In the genomic region with DNA sequence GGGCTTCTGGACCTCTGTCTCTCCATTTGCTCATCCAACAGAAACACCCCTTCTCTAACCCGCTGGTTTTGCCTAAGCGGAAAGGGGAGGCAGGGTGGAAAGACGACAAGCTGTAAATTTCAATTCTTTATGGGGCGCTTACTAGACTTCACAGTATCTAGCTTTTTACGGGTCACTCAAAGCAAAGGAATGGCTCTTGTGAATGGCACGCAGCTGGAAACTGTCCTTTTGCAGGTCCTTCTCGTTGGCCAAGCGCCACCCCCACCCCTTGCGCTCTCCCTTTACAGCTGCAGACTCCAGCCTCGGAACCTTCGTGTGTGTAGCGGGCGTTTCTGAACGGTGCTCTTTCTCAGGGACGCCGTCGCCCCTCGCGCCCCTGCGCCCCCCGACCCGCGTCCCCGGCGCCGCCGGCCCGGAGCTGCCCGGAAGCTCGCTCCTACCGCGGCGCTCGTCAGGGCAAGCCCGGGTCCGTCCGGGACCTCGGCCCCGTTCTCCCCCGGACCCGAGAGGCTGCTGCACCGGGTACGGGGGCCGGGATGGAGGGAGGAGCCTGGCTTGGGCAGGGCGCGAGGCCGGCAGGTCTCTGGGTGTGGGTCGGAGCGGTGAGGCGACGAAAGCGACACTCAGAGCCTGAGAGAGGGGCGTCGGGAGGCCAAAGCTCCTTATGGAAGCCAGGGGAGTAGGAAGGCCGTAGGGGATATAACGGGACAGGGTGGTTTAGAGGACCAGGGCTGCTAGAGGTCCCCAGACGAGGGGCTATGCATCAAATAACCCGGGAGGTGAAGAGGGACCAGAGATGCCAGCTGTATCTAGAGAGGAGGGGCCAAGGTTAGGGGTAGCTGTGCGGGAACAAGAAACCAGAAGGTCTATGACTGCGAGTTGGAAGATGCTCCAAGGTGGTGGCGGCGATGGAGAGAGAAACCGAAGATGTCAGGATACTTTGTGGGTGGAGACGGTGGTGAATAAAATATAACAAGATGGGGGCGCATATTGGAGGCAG, we compare ENCODE assay signal across 8 mouse cellular contexts. TPM values are rescaled to one million over a fixed set of nuclear protein-coding genes. Genes with fewer than 3 reads are reported as not detected.
DNase-seq lines count a peak whose midpoint lies in the region; ATAC-seq and TF ChIP-seq lines count a peak whose summit lies in the region.

A gene (plus strand): TSS at position 346 of the 1,000 bp plus-strand sequence.

- no peaks in the 10 kb centered on the region for H3K4me1 ChIP-seq in embryonic fibroblast, embryonic 13.5 days (ENCODE audit: control insufficient read depth, insufficient read depth, low read length)
- peaks cover 35% of the 10 kb centered on the region for H3K4me1 ChIP-seq in heart, embryonic 12.5 days (replicated peaks)
- H3K4me1 ChIP-seq in kidney, embryonic 16.5 days (ENCODE audit: insufficient read depth, low read length), result peaks cover 30% of the 10 kb centered on the region
- peaks cover 24% of the 10 kb centered on the region for H3K4me1 ChIP-seq in liver, embryonic 12.5 days
- H3K4me1 ChIP-seq in stomach, embryonic 16.5 days (ENCODE audit: control insufficient read depth, insufficient read depth, low read length), result peaks cover 24% of the 10 kb centered on the region

- peaks cover 49% of the 10 kb centered on the region for H3K27me3 ChIP-seq in heart, embryonic 12.5 days (replicated peaks)
- H3K27me3 ChIP-seq in kidney, embryonic 16.5 days (ENCODE audit: insufficient read depth, low read length), result peaks cover 41% of the 10 kb centered on the region
- peaks cover 81% of the 10 kb centered on the region for H3K27me3 ChIP-seq in liver, embryonic 12.5 days (replicated peaks)
- H3K27me3 ChIP-seq in stomach, embryonic 16.5 days (ENCODE audit: control insufficient read depth, insufficient read depth, low read length), result peaks cover 40% of the 10 kb centered on the region

- H3K36me3 ChIP-seq in heart, embryonic 12.5 days, result no peaks in the 10 kb centered on the region
- no peaks in the 10 kb centered on the region for H3K36me3 ChIP-seq in kidney, embryonic 16.5 days (ENCODE audit: insufficient read depth, low read length)
- H3K36me3 ChIP-seq in liver, embryonic 12.5 days, result no peaks in the 10 kb centered on the region
- no peaks in the 10 kb centered on the region for H3K36me3 ChIP-seq in stomach, embryonic 16.5 days (ENCODE audit: control insufficient read depth, insufficient read depth, low read length)

- no peaks in the 10 kb centered on the region for H3K9me3 ChIP-seq in heart, embryonic 12.5 days (replicated peaks)
- no peaks in the 10 kb centered on the region for H3K9me3 ChIP-seq in kidney, embryonic 16.5 days (ENCODE audit: low read length)
- H3K9me3 ChIP-seq in liver, embryonic 12.5 days (replicated peaks), result no peaks in the 10 kb centered on the region
- H3K9me3 ChIP-seq in stomach, embryonic 16.5 days (replicated peaks; ENCODE audit: control insufficient read depth, low read length), result no peaks in the 10 kb centered on the region

- DNase-seq in B cell, adult 2 months, result peak; percentile 73 to 79
- peak; percentile 78 to 87 for DNase-seq in adrenal gland, postnatal 36 days
- peak; percentile 83 for DNase-seq in naive thymus-derived CD4-positive, alpha-beta T cell, adult 2 months (ENCODE audit: low read depth)

- peak within 1 kb of the TSS; percentile 88 for H3K9ac ChIP-seq in heart, embryonic 12.5 days
- peak within 1 kb of the TSS; percentile 90 for H3K9ac ChIP-seq in kidney, embryonic 16.5 days (replicated peaks; ENCODE audit: low read length)
- H3K9ac ChIP-seq in liver, embryonic 12.5 days, result peak within 1 kb of the TSS; percentile 71
- H3K9ac ChIP-seq in stomach, embryonic 16.5 days (ENCODE audit: low read length), result peak within 1 kb of the TSS; percentile 94

- peak within 1 kb of the TSS; percentile 61 for H3K4me3 ChIP-seq in embryonic fibroblast, embryonic 13.5 days (ENCODE audit: insufficient read depth, low read length)
- peak within 1 kb of the TSS; percentile 91 for H3K4me3 ChIP-seq in heart, embryonic 12.5 days
- peak within 1 kb of the TSS; percentile 75 for H3K4me3 ChIP-seq in kidney, embryonic 16.5 days (ENCODE audit: low read length)
- H3K4me3 ChIP-seq in liver, embryonic 12.5 days, result peak within 1 kb of the TSS; percentile 66
- peak within 1 kb of the TSS; percentile 65 for H3K4me3 ChIP-seq in stomach, embryonic 16.5 days (replicated peaks; ENCODE audit: low read length)

- 2% methylated on average over 65 of the region's 65 CpGs for WGBS in heart, embryonic 12.5 days
- WGBS in kidney, embryonic 16.5 days, result under 1% methylated on average over 65 of the region's 65 CpGs
- 1% methylated on average over 65 of the region's 65 CpGs for WGBS in liver, embryonic 12.5 days (ENCODE audit: insufficient replicate concordance)
- 2% methylated on average over 65 of the region's 65 CpGs for WGBS in stomach, embryonic 16.5 days

- peak; percentile 78 for TF ChIP-seq POLR2A in embryonic fibroblast, embryonic 13.5 days (IDR thresholded peaks at IDR 0.05; ENCODE audit: low read depth, low read length)

- ATAC-seq in heart, embryonic 12.5 days (ENCODE audit: insufficient number of reproducible peaks, low FRiP score), result peak; percentile 82
- peak; percentile 82 for ATAC-seq in kidney, embryonic 16.5 days (ENCODE audit: low FRiP score, low TSS enrichment)
- ATAC-seq in liver, embryonic 12.5 days, result peak; percentile 66
- peak; percentile 76 for ATAC-seq in stomach, embryonic 16.5 days (ENCODE audit: insufficient read depth, low FRiP score)

- TF ChIP-seq CTCF in embryonic fibroblast, embryonic 13.5 days (IDR thresholded peaks at IDR 0.05; ENCODE audit: borderline replicate concordance, insufficient read depth, low read length), result no peak

- H3K27ac ChIP-seq in embryonic fibroblast, embryonic 13.5 days (ENCODE audit: insufficient read depth, low read length), result peak within 1 kb of the TSS; percentile 21
- H3K27ac ChIP-seq in heart, embryonic 12.5 days (ENCODE audit: poor library complexity, severe bottlenecking), result no peak within 1 kb of the TSS
- peak within 1 kb of the TSS; percentile 90 for H3K27ac ChIP-seq in kidney, embryonic 16.5 days (ENCODE audit: low read length)
- H3K27ac ChIP-seq in liver, embryonic 12.5 days, result no peak within 1 kb of the TSS
- H3K27ac ChIP-seq in stomach, embryonic 16.5 days (ENCODE audit: low read length), result peak within 1 kb of the TSS; percentile 64

- peak within 1 kb of the TSS; percentile 88 for H3K4me2 ChIP-seq in heart, embryonic 12.5 days
- peak within 1 kb of the TSS; percentile 93 for H3K4me2 ChIP-seq in kidney, embryonic 16.5 days (replicated peaks; ENCODE audit: low read depth, low read length)
- H3K4me2 ChIP-seq in liver, embryonic 12.5 days, result peak within 1 kb of the TSS; percentile 81
- H3K4me2 ChIP-seq in stomach, embryonic 16.5 days (ENCODE audit: low read depth, low read length), result peak within 1 kb of the TSS; percentile 85

RNA-seq across cellular contexts. Expression of the gene that starts here (rescaled TPM):
- total RNA-seq in adrenal gland, postnatal 36 days (2021), result 1 to 10 TPM; 6.4 to 9.3 TPM
- 11.8 and 18.1 TPM in 2 replicates for polyA plus RNA-seq in embryonic fibroblast, embryonic 13.5 days (2011; ENCODE audit: insufficient read length, low read depth, missing spikeins)
- 16.6 and 17.7 TPM in 2 replicates for polyA plus RNA-seq in heart, embryonic 12.5 days (2016; fragmentation: Nextera tagmentation; extraction: Ambion mirVana)
- polyA plus RNA-seq in kidney, embryonic 16.5 days (2015; fragmentation: Nextera tagmentation; extraction: Ambion mirVana), result 35.0 and 44.0 TPM in 2 replicates
- polyA plus RNA-seq in liver, embryonic 12.5 days (2016; fragmentation: Nextera tagmentation; extraction: Ambion mirVana), result 5.2 and 5.6 TPM in 2 replicates
- 19.2 and 20.2 TPM in 2 replicates for polyA plus RNA-seq in stomach, embryonic 16.5 days (2015; fragmentation: Nextera tagmentation; extraction: Ambion mirVana)

Comparison
In these comparisons a context has a peak if more than half of its experiments do, and no peak if none do; other contexts are left out.
1. H3K27ac ChIP-seq: peak in embryonic fibroblast, embryonic 13.5 days (single experiment), kidney, embryonic 16.5 days (single experiment) and stomach, embryonic 16.5 days (single experiment); none in heart, embryonic 12.5 days (single experiment) and liver, embryonic 12.5 days (single experiment).
2. Peak in every context shown above with its lines, with median percentiles within 50 percentile points of each other: DNase-seq, H3K4me3 ChIP-seq, ATAC-seq, H3K4me2 ChIP-seq and H3K9ac ChIP-seq.